Mouse (Mus musculus) heart, postnatal 0 days (tissue): ENCODE measurements around the gene Lyrm4. TPM values are rescaled to one million over a fixed set of nuclear protein-coding genes. Genes with fewer than 3 reads are reported as not detected.

Source experiments
- ATAC-seq: fragments of 200-750 bp; cut with Nextera tagmentation; 2 replicates; pipeline ENCODE4 v1.8.0; 2017; ENCODE audit warnings: low read depth, moderate number of reproducible peaks, moderate library complexity; ENCODE audit not compliant: insufficient read depth
- DNase-seq: peaks from one replicate; pipeline ENCODE4 v3.0.0-alpha.2; 2016; ENCODE audit warnings: low spot score
- H3K27ac ChIP-seq: fragments of 300-500 bp; sonication (generic); 2 replicates; pipeline ENCODE4 v1.5.1; 2014; ENCODE audit warnings: low read depth, mild to moderate bottlenecking
- H3K27me3 ChIP-seq: fragments of 300-500 bp; sonication (generic); 2 replicates; pipeline ENCODE4 v1.6.1; 2014; ENCODE audit warnings: low read length, mixed read lengths; ENCODE audit not compliant: control insufficient read depth, insufficient read depth
- H3K36me3 ChIP-seq: fragments of 300-500 bp; sonication (generic); replicated peaks from 2 replicates; pipeline ENCODE4 v1.6.1; 2014; ENCODE audit warnings: low read length, mixed read lengths; ENCODE audit not compliant: control insufficient read depth, insufficient read depth
- H3K4me1 ChIP-seq: fragments of 300-500 bp; sonication (generic); 2 replicates; pipeline ENCODE4 v1.6.1; 2014; ENCODE audit warnings: antibody characterized with exemption; ENCODE audit not compliant: control insufficient read depth, insufficient read depth
- H3K4me2 ChIP-seq: fragments of 300-500 bp; sonication (generic); 2 replicates; pipeline ENCODE4 v1.6.1; 2014; ENCODE audit warnings: low read depth, mild to moderate bottlenecking, low read length, moderate library complexity
- H3K4me3 ChIP-seq: fragments of 300-500 bp; sonication (generic); 2 replicates; pipeline ENCODE4 v1.5.1; 2014; ENCODE audit warnings: low read depth, low read length
- H3K9ac ChIP-seq: fragments of 300-500 bp; sonication (generic); replicated peaks from 2 replicates; pipeline ENCODE4 v1.6.1; 2014; ENCODE audit warnings: low read depth, low read length, mixed read lengths
- H3K9me3 ChIP-seq: fragments of 300-500 bp; sonication (generic); replicated peaks from 2 replicates; pipeline ENCODE4 v1.6.1; 2016; ENCODE audit warnings: low read length; ENCODE audit not compliant: control insufficient read depth
- CTCF ChIP-seq: IDR thresholded peaks from 2 replicates; pipeline ENCODE4 v1.5.1; 2016; ENCODE audit warnings: antibody characterized with exemption, control low read depth, low read depth
- EP300 ChIP-seq: IDR thresholded peaks from 2 replicates; pipeline ENCODE4 v1.6.1; 2016; ENCODE audit warnings: antibody characterized with exemption, low read depth
- whole genome bisulfite sequencing: fragments of 180-500 bp; shearing (Covaris S2); extraction: QIAGEN DNeasy Blood & Tissue Kit; methylation state at CpG from one replicate; pipeline ENCODE4 v1.1.7; 2014; 5-methylcytosine and 5-hydroxymethylcytosine counted together
- polyA plus RNA-seq: library from polyadenylated mRNA; unstranded; fragments of >200 nt; fragmentation: Nextera tagmentation; extraction: Ambion mirVana; gene quantifications from 2 replicates; pipeline ENCODE4 v1.2.1, GENCODE M21; 2015
- total RNA-seq: library from RNA; depleted of rRNA; stranded (reverse); fragments of >200 nt; gene quantifications from 2 replicates; pipeline ENCODE4 v1.2.3, GENCODE M21; 2014; ENCODE audit warnings: low replicate concordance

The Lyrm4 gene
- total and polyA plus RNA-seq, 2 experiments from 2014 or later, result 7.7 to 29.9 TPM

DNA sequence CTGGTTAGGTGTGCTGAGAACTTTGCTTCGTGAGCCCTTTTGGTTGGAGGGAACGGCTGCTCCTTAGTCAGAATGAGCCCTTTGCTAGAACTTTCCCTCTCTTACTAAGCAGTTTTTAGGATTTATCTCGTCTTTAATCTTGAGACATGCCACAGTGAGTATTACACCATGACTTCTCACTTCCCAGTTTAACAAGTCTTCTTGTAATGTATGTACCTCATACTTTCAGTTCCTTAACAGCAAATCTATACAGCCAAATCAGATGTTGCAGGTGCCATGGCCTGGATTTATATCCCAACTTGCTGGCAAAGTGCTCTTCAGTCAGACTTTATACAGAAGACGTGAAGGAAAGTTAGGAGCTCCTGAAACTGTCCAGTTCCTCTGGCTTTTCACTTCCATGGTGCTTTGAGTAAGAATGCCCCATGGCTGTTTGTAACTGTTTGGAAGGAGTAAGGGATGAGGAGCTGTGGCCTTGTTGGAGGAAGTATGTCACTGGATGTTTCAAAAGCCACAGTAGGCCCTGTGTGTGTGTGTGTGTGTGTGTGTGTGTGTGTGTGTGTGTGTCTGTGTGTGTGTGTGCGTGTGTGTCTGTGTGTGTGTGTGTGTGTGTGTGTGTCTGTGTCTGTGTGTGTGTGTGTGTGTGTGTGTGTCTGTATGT lies 14.8 kb upstream of the Lyrm4 start:
- no peak for DNase-seq
- Histone ChIP-seq H3K4me1 (0 out of 2 replicates have a peak, but pooled peaks cover 5% of the 10 kb centered on the region), H3K27ac (no peak overlapping the region), H3K9me3 (no peaks in the 10 kb centered on the region), H3K27me3 (no peaks in the 10 kb centered on the region), H3K4me2 (no peak overlapping the region), H3K4me3 (no peak overlapping the region), H3K36me3 (no peaks in the 10 kb centered on the region; the same call in 1 of the 2 replicates), H3K9ac (no peak overlapping the region)
- no peak for TF ChIP-seq CTCF
- TF ChIP-seq EP300, result no peak
- WGBS, result 79% methylated on average over 5 of the region's 5 CpGs
- ATAC-seq, result no peak

DNA sequence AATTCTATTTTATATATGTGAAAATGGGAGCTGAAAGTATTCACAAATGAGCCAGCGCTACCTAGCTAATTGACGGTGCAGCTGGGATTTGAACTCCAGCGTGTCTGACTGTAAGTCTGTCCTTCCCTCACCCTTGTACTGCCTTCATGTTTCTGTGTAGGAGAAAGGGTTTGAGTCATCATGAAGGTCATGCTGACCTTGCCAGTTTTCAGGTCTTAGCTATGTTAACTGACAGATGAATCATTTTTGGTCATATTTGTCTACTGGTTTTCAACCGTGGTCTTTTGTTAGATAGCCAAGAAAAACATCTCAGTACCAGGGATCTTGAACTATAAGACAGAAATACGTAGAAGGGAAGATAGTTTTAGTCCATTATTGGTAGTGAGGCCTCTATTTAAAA lies 14.1 kb upstream of the Lyrm4 start:
- Histone ChIP-seq H3K4me1 (0 out of 2 replicates have a peak, but pooled peaks cover 5% of the 10 kb centered on the region), H3K9ac (no peak overlapping the region), H3K9me3 (no peaks in the 10 kb centered on the region), H3K4me2 (no peak overlapping the region), H3K4me3 (no peak overlapping the region), H3K27me3 (no peaks in the 10 kb centered on the region), H3K36me3 (no peaks in the 10 kb centered on the region; the same call in 1 of the 2 replicates), H3K27ac (no peak overlapping the region)
- no peak for TF ChIP-seq EP300
- TF ChIP-seq CTCF, result no peak
- DNase-seq (no peak), ATAC-seq (no peak)
- 84% methylated on average over 5 of the region's 5 CpGs for WGBS

DNA sequence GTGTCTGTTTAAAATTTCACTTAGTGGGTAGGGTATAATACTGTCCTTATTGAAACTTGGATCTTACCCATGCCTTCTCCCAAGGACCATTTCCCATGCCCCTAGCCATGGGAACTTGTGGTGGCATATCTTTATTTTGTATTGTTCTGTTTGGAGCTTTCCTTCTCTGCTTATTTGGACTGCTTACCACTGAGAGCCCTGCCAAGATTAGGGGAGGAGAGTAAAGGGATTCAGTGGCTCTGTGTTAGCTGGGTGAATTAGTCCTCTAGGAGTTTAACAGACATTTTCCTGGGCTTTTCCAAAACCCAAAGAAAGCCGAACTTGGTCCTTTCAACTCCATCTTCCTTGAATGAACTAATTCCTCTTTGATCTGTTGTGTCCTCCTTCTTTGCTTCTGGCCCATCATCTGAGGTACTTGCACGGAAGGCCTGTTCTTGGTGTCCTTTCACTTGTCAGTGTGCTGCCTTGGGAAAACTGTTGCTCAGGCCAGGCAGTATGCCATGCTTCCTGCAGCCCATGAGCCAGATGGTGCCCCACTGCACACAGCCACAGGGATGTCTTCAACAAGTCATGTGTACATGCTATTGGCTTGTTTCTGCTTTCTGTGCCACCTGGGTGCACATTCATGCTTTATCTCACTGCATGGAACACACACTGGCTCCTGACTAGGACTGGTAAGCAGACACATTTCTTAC lies 12.2 kb upstream of the Lyrm4 start:
- TF ChIP-seq EP300, result no peak
- no peak for TF ChIP-seq CTCF
- 88% methylated on average over 2 of the region's 2 CpGs for WGBS
- Histone ChIP-seq H3K9ac (no peak overlapping the region), H3K27ac (no peak overlapping the region), H3K9me3 (no peaks in the 10 kb centered on the region), H3K36me3 (no peaks in the 10 kb centered on the region; the same call in 1 of the 2 replicates), H3K4me2 (no peak overlapping the region), H3K4me3 (no peak overlapping the region), H3K27me3 (no peaks in the 10 kb centered on the region), H3K4me1 (0 out of 2 replicates have a peak, but pooled peaks cover 5% of the 10 kb centered on the region)
- DNase-seq (no peak), ATAC-seq (no peak)

- no peak overlapping the region for H3K4me2 ChIP-seq
- no peaks in the 10 kb centered on the region for H3K27me3 ChIP-seq
- H3K4me1 ChIP-seq, result 0 out of 2 replicates have a peak, but pooled peaks cover 10% of the 10 kb centered on the region
- H3K9ac ChIP-seq, result no peak overlapping the region
- no peaks in the 10 kb centered on the region for H3K36me3 ChIP-seq
- H3K27ac ChIP-seq, result no peak overlapping the region
- H3K4me3 ChIP-seq, result no peak overlapping the region
- no peaks in the 10 kb centered on the region for H3K9me3 ChIP-seq
- no peak for ATAC-seq
- DNase-seq, result no peak
- TF ChIP-seq EP300 (no peak), CTCF (no peak)
These were observed 3.3 kb upstream of the Lyrm4 start for GRCm38 (mm10) chr13:36120606-36121005.

DNA sequence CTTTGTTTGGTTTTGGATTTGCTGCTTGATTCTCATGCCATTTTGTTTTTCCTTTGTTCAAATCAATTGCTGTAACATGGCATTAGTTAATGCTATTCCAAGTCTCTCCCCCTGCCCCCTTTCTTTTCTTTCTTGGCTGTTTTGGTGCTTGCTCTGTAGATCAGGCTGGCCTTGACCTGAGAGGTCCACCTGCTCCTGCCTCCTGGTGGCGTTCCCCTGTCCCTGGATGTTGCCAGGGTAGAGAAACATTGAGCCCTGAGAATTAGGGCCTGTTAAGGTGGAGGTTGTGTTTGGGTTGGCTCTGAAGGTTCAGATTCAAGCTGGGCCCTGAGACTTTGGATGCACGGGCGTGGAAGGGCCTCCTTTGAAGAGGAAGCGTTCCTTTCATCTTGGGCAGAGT lies 2.4 kb upstream of the Lyrm4 start:
- ATAC-seq, result no peak

More for the DNA sequence above, 2.4 kb upstream of the Lyrm4 start:
- TF ChIP-seq EP300, result no peak
- TF ChIP-seq CTCF, result no peak
- Histone ChIP-seq H3K4me2 (no peak overlapping the region), H3K27ac (no peak overlapping the region), H3K4me3 (no peak overlapping the region), H3K4me1 (0 out of 2 replicates have a peak, but pooled peaks cover 12% of the 10 kb centered on the region), H3K27me3 (no peaks in the 10 kb centered on the region), H3K9me3 (no peaks in the 10 kb centered on the region), H3K36me3 (no peaks in the 10 kb centered on the region), H3K9ac (no peak overlapping the region)
- DNase-seq, result no peak
- WGBS, result 86% methylated on average over 4 of the region's 4 CpGs
